Mouse (Mus musculus) adrenal gland, postnatal 10 days (tissue): ENCODE results near the gene Kiss1r. TPM values are rescaled to one million over a fixed set of nuclear protein-coding genes. Genes with fewer than 3 reads are reported as not detected.

Experiments
- DNase-seq: peaks from one replicate; pipeline ENCODE4 v3.0.0; 2021; ENCODE audit warnings: mixed read lengths
- total RNA-seq, 2 experiments: library from RNA; stranded (reverse); gene quantifications; 2 replicates each; pipeline ENCODE4 v1.2.3; 2021

Kiss1r gene
- total RNA-seq, 2 experiments from 2014 or later: 0.69 to 1.8 TPM

- no peak for DNase-seq
Measured at GRCm38 (mm10) chr10:79971183-79971497, 54.4 kb downstream of the Kiss1r start.

Other genes with a start within 250 kb of the Kiss1r start
- gene Tpgs1, start 247.6 kb upstream of the Kiss1r start, total RNA-seq: 10 to 100 TPM; 26.2 to 27.0 TPM
- 10 to 100 TPM; 90.2 to 96.7 TPM for gene Cdc34, start 234.8 kb upstream of the Kiss1r start, total RNA-seq
- gene Gzmm, start 228.0 kb upstream of the Kiss1r start, total RNA-seq: 1 to 10 TPM; 1.0 to 1.5 TPM
- 100 to 1,000 TPM; 662 to 732 TPM for gene Bsg, start 212.5 kb upstream of the Kiss1r start, total RNA-seq
- 1 to 10 TPM; 7.2 to 8.7 TPM for gene Hcn2, start 200.3 kb upstream of the Kiss1r start, total RNA-seq
- 10 to 100 TPM; 60.1 to 69.8 TPM for gene Polrmt, start 170.4 kb upstream of the Kiss1r start, total RNA-seq
- not detected for gene Fgf22, start 161.9 kb upstream of the Kiss1r start, total RNA-seq
- 10 to 100 TPM; 50.8 to 55.1 TPM for gene Rnf126, start 150.0 kb upstream of the Kiss1r start, total RNA-seq
- 1 to 10 TPM; 5.5 to 5.7 TPM for gene Fstl3, start 139.7 kb upstream of the Kiss1r start, total RNA-seq
- gene Prss57, start 126.0 kb upstream of the Kiss1r start, total RNA-seq: under 1 TPM; 0.09 to 0.21 TPM
- 10 to 100 TPM; 69.6 to 80.2 TPM for gene Palm, start 123.4 kb upstream of the Kiss1r start, total RNA-seq
- under 1 TPM in 1 of 2 experiments, not detected in 1; 0.27 TPM for gene Misp, start 96.0 kb upstream of the Kiss1r start, total RNA-seq
- 100 to 1,000 TPM; 267 to 270 TPM for gene Ptbp1, start 62.5 kb upstream of the Kiss1r start, total RNA-seq
- gene Prtn3, start 42.5 kb upstream of the Kiss1r start, total RNA-seq: 1 to 10 TPM; 1.5 to 2.8 TPM
- gene Plppr3, start 42.3 kb upstream of the Kiss1r start, total RNA-seq: 1 to 10 TPM; 3.4 to 4.3 TPM
- 1 to 10 TPM; 2.1 to 2.3 TPM for gene Elane, start 30.7 kb upstream of the Kiss1r start, total RNA-seq
- gene Cfd, start 26.1 kb upstream of the Kiss1r start, total RNA-seq: 100 to 1,000 TPM; 316 to 348 TPM
- gene Med16, start 8.0 kb upstream of the Kiss1r start, total RNA-seq: 10 to 100 TPM; 48.1 to 50.8 TPM
- gene Gm26602, start 6.1 kb upstream of the Kiss1r start, total RNA-seq: not detected
- 10 to 100 TPM; 78.9 to 93.6 TPM for gene R3hdm4, start 4.2 kb downstream of the Kiss1r start, total RNA-seq
- gene Arid3a, start 10.1 kb downstream of the Kiss1r start, total RNA-seq: 1 to 10 TPM; 6.3 to 8.1 TPM
- gene Wdr18, start 43.2 kb downstream of the Kiss1r start, total RNA-seq: 10 to 100 TPM; 32.4 to 34.9 TPM
- gene Grin3b, start 53.7 kb downstream of the Kiss1r start, total RNA-seq: under 1 TPM; 0.27 to 0.36 TPM
- 100 to 1,000 TPM; 143 to 146 TPM for gene Tmem259, start 67.4 kb downstream of the Kiss1r start, total RNA-seq
- gene Cnn2, start 71.6 kb downstream of the Kiss1r start, total RNA-seq: 10 to 100 TPM; 46.8 to 57.8 TPM
- 10 to 100 TPM; 16.0 to 19.8 TPM for gene Abca7, start 79.5 kb downstream of the Kiss1r start, total RNA-seq
- 10 to 100 TPM; 11.9 to 12.7 TPM for gene Arhgap45, start 99.7 kb downstream of the Kiss1r start, total RNA-seq
- 100 to 1,000 TPM in 1 of 2 experiments, 10 to 100 TPM in 1; 96.5 to 102 TPM for gene Polr2e, start 122.8 kb downstream of the Kiss1r start, total RNA-seq
- gene Gpx4, start 130.2 kb downstream of the Kiss1r start, total RNA-seq: 1,000 to 10,000 TPM; 1,132 to 1,146 TPM
- 10 to 100 TPM; 37.5 to 55.7 TPM for gene Sbno2, start 188.6 kb downstream of the Kiss1r start, total RNA-seq
- gene Stk11, start 198.8 kb downstream of the Kiss1r start, total RNA-seq: 100 to 1,000 TPM; 133 to 151 TPM
- gene Atp5d, start 221.7 kb downstream of the Kiss1r start, total RNA-seq: 100 to 1,000 TPM; 982 to 996 TPM
- 10 to 100 TPM; 41.6 to 65.6 TPM for gene Cbarp, start 223.9 kb downstream of the Kiss1r start, total RNA-seq
- gene Midn, start 231.3 kb downstream of the Kiss1r start, total RNA-seq: 100 to 1,000 TPM; 106 to 127 TPM
- 100 to 1,000 TPM; 102 to 168 TPM for gene Cirbp, start 249.0 kb downstream of the Kiss1r start, total RNA-seq